Mouse (Mus musculus): Measurements from ENCODE around the gene Col6a5.

Col6a5 gene

GRCm38 (mm10) chr9:105960533-105960932, at the start of gene Col6a5:
Gene Col6a5, minus strand, starts transcription at chr9:105960643.
- no peak for DNase-seq (ENCODE audit: low spot score)

- no peak for DNase-seq (ENCODE audit: low spot score)
These were observed 37.5 kb upstream of the Col6a5 start for GRCm38 (mm10) chr9:105997955-105998354.

GRCm38 (mm10) chr9:105992425-105992824, 32.0 kb upstream of the Col6a5 start:
- DNase-seq (ENCODE audit: low spot score) = no peak

- DNase-seq (ENCODE audit: low spot score) = no peak
These were observed 29.7 kb upstream of the Col6a5 start for GRCm38 (mm10) chr9:105990099-105990498.

- DNase-seq (ENCODE audit: low spot score) = no peak
These were observed 29.0 kb upstream of the Col6a5 start for GRCm38 (mm10) chr9:105989468-105989867.

- DNase-seq (ENCODE audit: low spot score) = no peak
These were observed 27.7 kb upstream of the Col6a5 start for GRCm38 (mm10) chr9:105988096-105988495.

- no peak for DNase-seq (ENCODE audit: low spot score)
These were observed 24.6 kb upstream of the Col6a5 start for GRCm38 (mm10) chr9:105984931-105985519.

GRCm38 (mm10) chr9:105978479-105978878, 18.0 kb upstream of the Col6a5 start:
- no peak for DNase-seq (ENCODE audit: low spot score)

- DNase-seq (ENCODE audit: low spot score) = no peak
These were observed 16.4 kb upstream of the Col6a5 start for GRCm38 (mm10) chr9:105976871-105977270.

GRCm38 (mm10) chr9:105976314-105976713, 15.9 kb upstream of the Col6a5 start:
- DNase-seq (ENCODE audit: low spot score) = no peak

- no peak for DNase-seq (ENCODE audit: low spot score)
These were observed 13.3 kb upstream of the Col6a5 start for GRCm38 (mm10) chr9:105973736-105974135.

- DNase-seq (ENCODE audit: low spot score) = no peak
These were observed 11.6 kb upstream of the Col6a5 start for GRCm38 (mm10) chr9:105972031-105972430.

GRCm38 (mm10) chr9:105971351-105971894, 11.0 kb upstream of the Col6a5 start:
- DNase-seq (ENCODE audit: low spot score) = no peak

GRCm38 (mm10) chr9:105970901-105971300, 10.5 kb upstream of the Col6a5 start:
- DNase-seq (ENCODE audit: low spot score) = no peak

GRCm38 (mm10) chr9:105967976-105968375, 7.5 kb upstream of the Col6a5 start:
- no peak for DNase-seq (ENCODE audit: low spot score)

GRCm38 (mm10) chr9:105959116-105959515, 1.3 kb downstream of the Col6a5 start:
- DNase-seq (ENCODE audit: low spot score) = no peak

- DNase-seq (ENCODE audit: low spot score) = no peak
These were observed 10.7 kb downstream of the Col6a5 start for GRCm38 (mm10) chr9:105949755-105950154.

- DNase-seq (ENCODE audit: low spot score) = peak; percentile 52
These were observed 12.9 kb downstream of the Col6a5 start for GRCm38 (mm10) chr9:105947577-105947976.

- DNase-seq (ENCODE audit: low spot score) = no peak
These were observed 26.6 kb downstream of the Col6a5 start for GRCm38 (mm10) chr9:105933816-105934215.

- DNase-seq (ENCODE audit: low spot score) = no peak
These were observed 31.2 kb downstream of the Col6a5 start for GRCm38 (mm10) chr9:105929287-105929686.

- DNase-seq (ENCODE audit: low spot score) = no peak
These were observed 31.9 kb downstream of the Col6a5 start for GRCm38 (mm10) chr9:105928406-105929071.

GRCm38 (mm10) chr9:105923659-105924058, 36.8 kb downstream of the Col6a5 start:
- DNase-seq (ENCODE audit: low spot score) = no peak

GRCm38 (mm10) chr9:105915186-105915585, 45.3 kb downstream of the Col6a5 start:
- DNase-seq (ENCODE audit: low spot score) = no peak

- no peak for DNase-seq (ENCODE audit: low spot score)
These were observed 50.3 kb downstream of the Col6a5 start for GRCm38 (mm10) chr9:105910166-105910565.

All from layer of hippocampus, adult 9-10 months (tissue).